Mouse (Mus musculus) heart, adult 2 months (tissue): ENCODE measurements around the gene Eya2.

Source experiments
- CTCF ChIP-seq: fragments of 200-600 bp; IDR thresholded peaks from 2 replicates; pipeline ENCODE4 v1.8.1; 2022; ENCODE audit warnings: antibody characterized with exemption, mild to moderate bottlenecking, moderate library complexity
- EP300 ChIP-seq: fragments of 200-500 bp; IDR thresholded peaks from 2 replicates; pipeline ENCODE4 v1.6.1; 2011; ENCODE audit warnings: low read depth, low read length, control low read depth; ENCODE audit not compliant: insufficient read depth
- POLR2A ChIP-seq: fragments of 200-500 bp; IDR thresholded peaks from 2 replicates; pipeline ENCODE4 v1.6.1; 2011; ENCODE audit warnings: mild to moderate bottlenecking, low read depth, low read length, control low read depth; ENCODE audit not compliant: insufficient read depth

GRCm38 (mm10) chr2:165717182-165718176, 122.6 kb downstream of the Eya2 start:
- TF ChIP-seq POLR2A = no peak
- TF ChIP-seq CTCF = no peak
- TF ChIP-seq EP300 = no peak
